Mouse (Mus musculus) CD4-positive naive resting alpha-beta T cell, adult 57 days (primary cell): ENCODE results near the gene Ros1. TPM values are rescaled to one million over a fixed set of nuclear protein-coding genes. Genes with fewer than 3 reads are reported as not detected.

ENCODE experiments used
- total RNA-seq: library from RNA; stranded (reverse); gene quantifications from one replicate; pipeline ENCODE4 v1.2.4, GENCODE M21; 2023

The Ros1 gene
- not detected for total RNA-seq

GRCm38 (mm10) chr10:52194957-52195852 is at the start of gene Ros1:
Gene Ros1 (minus strand): TSS chr10:52195244.

GRCm38 (mm10) chr10:52233301-52233968 is 38.4 kb upstream of the Ros1 start, which contains the start of gene Dcbld1:
Gene Dcbld1 (plus strand): TSS chr10:52233619.

DNA sequence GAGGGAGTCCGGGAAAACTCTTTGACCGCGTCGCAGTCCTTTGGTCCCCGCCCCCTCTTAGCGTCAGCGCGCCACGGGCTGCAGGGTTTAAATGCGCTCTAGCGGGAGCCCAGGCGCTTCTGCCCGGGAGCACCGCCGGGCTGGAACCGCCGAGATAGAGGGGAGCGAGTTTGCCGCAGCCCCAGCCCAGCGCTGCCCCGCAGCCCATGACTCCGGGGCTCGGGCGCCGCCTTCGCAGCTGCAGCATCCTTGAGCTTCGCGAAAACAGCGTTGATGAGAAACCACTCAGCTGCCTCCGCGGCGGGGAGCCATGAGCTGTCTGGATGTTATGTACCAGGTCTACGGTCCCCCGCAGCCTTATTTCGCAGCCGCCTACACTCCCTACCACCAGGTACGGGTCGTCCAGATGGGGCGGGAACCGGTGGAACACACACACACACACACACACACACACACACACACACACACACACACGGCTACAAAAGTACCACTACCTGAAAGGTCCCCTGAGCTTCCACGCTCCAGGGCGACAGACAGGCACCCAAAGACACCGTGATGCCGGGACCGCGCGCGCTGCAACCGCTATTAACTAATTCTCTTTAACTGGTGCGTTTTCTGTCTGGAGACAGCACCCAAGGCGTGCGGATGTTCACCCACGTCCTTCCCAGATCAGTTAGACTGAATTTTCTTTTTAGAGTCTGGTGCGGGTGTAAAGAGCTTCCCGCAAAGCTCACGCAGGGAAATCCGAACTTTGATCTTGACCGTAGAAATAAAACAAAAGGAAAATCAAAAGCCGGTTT is 172.4 kb downstream of the Ros1 start, which contains the start of gene Vgll2:
Gene Vgll2, plus strand, starts transcription at position 90 of the 800 bp plus-strand sequence.

Other genes with a start within 250 kb of the Ros1 start
- not detected for gene Vgll2, start 172.7 kb downstream of the Ros1 start, total RNA-seq
- gene Dcbld1, start 38.4 kb upstream of the Ros1 start, total RNA-seq: not detected
- not detected for gene Gm26741, start 163.5 kb upstream of the Ros1 start, total RNA-seq
- gene Gopc, start 186.9 kb upstream of the Ros1 start, total RNA-seq: 19.9 TPM
- gene Nepn, start 193.7 kb upstream of the Ros1 start, total RNA-seq: not detected
- gene Nus1, start 222.3 kb upstream of the Ros1 start, total RNA-seq: 36.6 TPM